Mouse (Mus musculus): Measurements from ENCODE around the gene Dtnb.
A peak's percentile ranks its signal among the peaks of the same experiment; 100 is the strongest.

GRCm38 (mm10) chr12:3660985-3661635, 88.9 kb downstream of the Dtnb start:
- no peak for TF ChIP-seq EP300 (IDR thresholded peaks at IDR 0.05; ENCODE audit: low read depth)
- peak; percentile 21; the same call in 1 of the 2 replicates for TF ChIP-seq CTCF (IDR thresholded peaks at IDR 0.05; ENCODE audit: low read depth)

All from liver, embryonic 14.5 days (tissue).